Mouse (Mus musculus) brain, embryonic 14.5 days (tissue): ENCODE measurements around the gene Wbp11.

Experiments
- CTCF ChIP-seq: fragments of 200-500 bp; IDR thresholded peaks from 2 replicates; pipeline ENCODE4 v1.5.1; 2012; ENCODE audit warnings: inconsistent platforms, mild to moderate bottlenecking, moderate library complexity, borderline replicate concordance; ENCODE audit not compliant: insufficient read depth, insufficient read length; ENCODE audit errors: extremely low read depth
- POLR2A ChIP-seq: fragments of 200-500 bp; IDR thresholded peaks from 2 replicates; pipeline ENCODE4 v1.6.1; 2012; ENCODE audit warnings: mild to moderate bottlenecking, inconsistent platforms, borderline replicate concordance; ENCODE audit not compliant: poor library complexity, insufficient read depth, insufficient read length, severe bottlenecking; ENCODE audit errors: extremely low read depth

GRCm38 (mm10) chr6:136795110-136795509 lies 32.9 kb downstream of the Wbp11 start:
- TF ChIP-seq CTCF: no peak
- no peak for TF ChIP-seq POLR2A
